Mouse (Mus musculus) stomach, embryonic 14.5 days (tissue): ENCODE data around the gene Cnnm3. TPM values are rescaled to one million over a fixed set of nuclear protein-coding genes. Genes with fewer than 3 reads are reported as not detected.

Experiments
- ATAC-seq: fragments of 200-750 bp; cut with Nextera tagmentation; 2 replicates; pipeline ENCODE4 v1.8.0; 2017; ENCODE audit warnings: low read depth, moderate TSS enrichment; ENCODE audit not compliant: insufficient number of reproducible peaks, insufficient read depth, low FRiP score
- H3K27ac ChIP-seq: fragments of 300-500 bp; sonication (generic); 2 replicates; pipeline ENCODE4 v1.5.1; 2014; ENCODE audit warnings: mild to moderate bottlenecking, low read length, moderate library complexity, mixed read lengths
- H3K27me3 ChIP-seq: fragments of 300-500 bp; sonication (generic); 2 replicates; pipeline ENCODE4 v1.6.1; 2014; ENCODE audit warnings: low read length, control low read depth, mixed read lengths; ENCODE audit not compliant: control insufficient read depth, insufficient read depth
- H3K36me3 ChIP-seq: fragments of 300-500 bp; sonication (generic); 2 replicates; pipeline ENCODE4 v1.6.1; 2014; ENCODE audit warnings: mild to moderate bottlenecking, control low read depth, low read length, moderate library complexity, mixed read lengths; ENCODE audit not compliant: control insufficient read depth, insufficient read depth
- H3K4me1 ChIP-seq: fragments of 300-500 bp; sonication (generic); 2 replicates; pipeline ENCODE4 v1.6.1; 2014; ENCODE audit warnings: low read length, control low read depth, mixed read lengths; ENCODE audit not compliant: control insufficient read depth, insufficient read depth
- H3K4me2 ChIP-seq: fragments of 300-500 bp; sonication (generic); replicated peaks from 2 replicates; pipeline ENCODE4 v1.6.1; 2014; ENCODE audit warnings: low read depth, low read length, control low read depth
- H3K4me3 ChIP-seq: fragments of 300-500 bp; sonication (generic); 2 replicates; pipeline ENCODE4 v1.5.1; 2014; ENCODE audit warnings: low read depth, low read length, control low read depth
- H3K9ac ChIP-seq: fragments of 300-500 bp; sonication (generic); replicated peaks from 2 replicates; pipeline ENCODE4 v1.6.1; 2014; ENCODE audit warnings: low read depth, mild to moderate bottlenecking, control low read depth, low read length, moderate library complexity, mixed read lengths
- H3K9me3 ChIP-seq: fragments of 300-500 bp; sonication (generic); 2 replicates; pipeline ENCODE4 v1.6.1; 2016; ENCODE audit warnings: low read depth, low read length, control low read depth; ENCODE audit not compliant: control insufficient read depth
- WGBS: fragments of 180-500 bp; shearing (Covaris S2); extraction: QIAGEN DNeasy Blood & Tissue Kit; methylation state at CpG from one replicate; pipeline ENCODE4 v1.1.7; 2014; 5-methylcytosine and 5-hydroxymethylcytosine counted together
- polyA plus RNA-seq: library from polyadenylated mRNA; unstranded; fragments of >200 nt; fragmentation: Nextera tagmentation; extraction: Ambion mirVana; gene quantifications from 2 replicates; pipeline ENCODE4 v1.2.1, GENCODE M21; 2014

Cnnm3 gene
- polyA plus RNA-seq, 1 experiment from 2014 or later, result 8.4 TPM

- peaks cover 45% of the 10 kb centered on the region for H3K4me1 ChIP-seq
Measured at GRCm38 (mm10) chr1:36551904-36552303, 40.2 kb downstream of the Cnnm3 start.

GRCm38 (mm10) chr1:36552506-36552905, 40.8 kb downstream of the Cnnm3 start:
- WGBS, result 91% methylated on average over 16 of the region's 16 CpGs
- H3K4me2 ChIP-seq, result no peak overlapping the region
- peaks cover 42% of the 10 kb centered on the region for H3K4me1 ChIP-seq
- no peaks in the 10 kb centered on the region for H3K9me3 ChIP-seq
- no peaks in the 10 kb centered on the region for H3K27me3 ChIP-seq
- H3K27ac ChIP-seq, result no peak overlapping the region
- no peak overlapping the region for H3K4me3 ChIP-seq
- no peak overlapping the region for H3K9ac ChIP-seq
- peaks cover 71% of the 10 kb centered on the region for H3K36me3 ChIP-seq
- ATAC-seq, result no peak

More at GRCm38 (mm10) chr1:36551904-36552303, 40.2 kb downstream of the Cnnm3 start:
- Histone ChIP-seq H3K9me3 (no peaks in the 10 kb centered on the region), H3K27ac (no peak overlapping the region), H3K4me3 (no peak overlapping the region), H3K9ac (no peak overlapping the region), H3K27me3 (no peaks in the 10 kb centered on the region), H3K4me2 (no peak overlapping the region), H3K36me3 (peaks cover 71% of the 10 kb centered on the region)
- 86% methylated on average over 17 of the region's 17 CpGs for WGBS
- ATAC-seq, result no peak

GRCm38 (mm10) chr1:36554633-36555399, 43.1 kb downstream of the Cnnm3 start:
- 64% methylated on average over 21 of the region's 21 CpGs for WGBS
- no peaks in the 10 kb centered on the region for H3K9me3 ChIP-seq
- H3K4me3 ChIP-seq, result peak overlapping the region; percentile 91; the same call in 1 of the 2 replicates
- peaks cover 31% of the 10 kb centered on the region for H3K4me1 ChIP-seq
- ATAC-seq, result no peak
- peaks cover 57% of the 10 kb centered on the region for H3K36me3 ChIP-seq
- H3K4me2 ChIP-seq, result peak overlapping the region; percentile 82
- peak overlapping the region; percentile 39; the same call in 1 of the 2 replicates for H3K27ac ChIP-seq
- H3K9ac ChIP-seq, result 0 out of 2 replicates have a peak overlapping the region, but pooled peaks have one; percentile 96
- no peaks in the 10 kb centered on the region for H3K27me3 ChIP-seq

GRCm38 (mm10) chr1:36555798-36556395, 44.2 kb downstream of the Cnnm3 start:
- WGBS, result 4% methylated on average over 8 of the region's 8 CpGs
- no peak for ATAC-seq
- H3K4me1 ChIP-seq, result peaks cover 31% of the 10 kb centered on the region

GRCm38 (mm10) chr1:36556553-36557456, 45.1 kb downstream of the Cnnm3 start:
- under 1% methylated on average over 52 of the region's 52 CpGs for WGBS
- Histone ChIP-seq H3K27ac (peak overlapping the region; percentile 99), H3K4me2 (peak overlapping the region; percentile 82), H3K4me3 (peak overlapping the region; percentile 91), H3K27me3 (no peaks in the 10 kb centered on the region), H3K9me3 (no peaks in the 10 kb centered on the region), H3K4me1 (peaks cover 31% of the 10 kb centered on the region), H3K36me3 (peaks cover 38% of the 10 kb centered on the region), H3K9ac (peak overlapping the region; percentile 96)
- peak; percentile 73 for ATAC-seq

More at GRCm38 (mm10) chr1:36555798-36556395, 44.2 kb downstream of the Cnnm3 start:
- Histone ChIP-seq H3K27ac (peak overlapping the region; percentile 99), H3K27me3 (no peaks in the 10 kb centered on the region), H3K9ac (peak overlapping the region; percentile 96), H3K9me3 (no peaks in the 10 kb centered on the region), H3K4me3 (peak overlapping the region; percentile 91), H3K4me2 (peak overlapping the region; percentile 82), H3K36me3 (peaks cover 47% of the 10 kb centered on the region)

- Histone ChIP-seq H3K27me3 (no peaks in the 10 kb centered on the region), H3K27ac (peak overlapping the region; percentile 99), H3K4me1 (peaks cover 31% of the 10 kb centered on the region), H3K4me2 (peak overlapping the region; percentile 82), H3K4me3 (peak overlapping the region; percentile 91), H3K9me3 (no peaks in the 10 kb centered on the region), H3K36me3 (peaks cover 30% of the 10 kb centered on the region), H3K9ac (peak overlapping the region; percentile 96)
- WGBS, result 0% methylated on average over 42 of the region's 48 CpGs
- ATAC-seq, result peak; percentile 78
Measured at GRCm38 (mm10) chr1:36557457-36558011, 45.9 kb downstream of the Cnnm3 start.

- Histone ChIP-seq H3K9ac (peak within 1 kb of the TSS; percentile 96), H3K4me3 (peak within 1 kb of the TSS; percentile 91), H3K36me3 (peaks cover 22% of the 10 kb centered on the region), H3K27ac (peak within 1 kb of the TSS; percentile 99), H3K4me1 (peaks cover 31% of the 10 kb centered on the region), H3K27me3 (no peaks in the 10 kb centered on the region), H3K4me2 (peak within 1 kb of the TSS; percentile 82), H3K9me3 (no peaks in the 10 kb centered on the region)
- WGBS, result 2% methylated on average over 67 of the region's 69 CpGs
- peak; percentile 68 for ATAC-seq
Measured at GRCm38 (mm10) chr1:36558031-36558993, 46.6 kb downstream of the Cnnm3 start, which contains the start of gene Sema4c. TSS of gene Sema4c (minus strand) at chr1:36558349.
